Mouse (Mus musculus) large intestine, adult 2 months (tissue): ENCODE measurements around the gene Prdm8. TPM values are rescaled to one million over a fixed set of nuclear protein-coding genes. Genes with fewer than 3 reads are reported as not detected.

Source experiments
- DNase-seq: peaks from one replicate; pipeline ENCODE4 v3.0.0-alpha.2; 2012; ENCODE audit warnings: low read depth, low spot score
- WGBS: fragments of 180-500 bp; shearing (Covaris S2); methylation state at CpG from one replicate; pipeline ENCODE4 v1.1.7; 2018; 5-methylcytosine and 5-hydroxymethylcytosine counted together
- polyA plus RNA-seq: library from polyadenylated mRNA; depleted of rRNA; stranded (reverse); fragments of >200 nt; gene quantifications from 2 replicates; pipeline ENCODE4 v1.2.3, GENCODE M21; 2012

The Prdm8 gene
- polyA plus RNA-seq, 1 experiment, result 0.07 TPM

- WGBS, result 18% methylated on average over 14 of the region's 14 CpGs
- DNase-seq, result no peak
These were observed 16.1 kb downstream of the Prdm8 start for GRCm38 (mm10) chr5:98183031-98183595.

DNA sequence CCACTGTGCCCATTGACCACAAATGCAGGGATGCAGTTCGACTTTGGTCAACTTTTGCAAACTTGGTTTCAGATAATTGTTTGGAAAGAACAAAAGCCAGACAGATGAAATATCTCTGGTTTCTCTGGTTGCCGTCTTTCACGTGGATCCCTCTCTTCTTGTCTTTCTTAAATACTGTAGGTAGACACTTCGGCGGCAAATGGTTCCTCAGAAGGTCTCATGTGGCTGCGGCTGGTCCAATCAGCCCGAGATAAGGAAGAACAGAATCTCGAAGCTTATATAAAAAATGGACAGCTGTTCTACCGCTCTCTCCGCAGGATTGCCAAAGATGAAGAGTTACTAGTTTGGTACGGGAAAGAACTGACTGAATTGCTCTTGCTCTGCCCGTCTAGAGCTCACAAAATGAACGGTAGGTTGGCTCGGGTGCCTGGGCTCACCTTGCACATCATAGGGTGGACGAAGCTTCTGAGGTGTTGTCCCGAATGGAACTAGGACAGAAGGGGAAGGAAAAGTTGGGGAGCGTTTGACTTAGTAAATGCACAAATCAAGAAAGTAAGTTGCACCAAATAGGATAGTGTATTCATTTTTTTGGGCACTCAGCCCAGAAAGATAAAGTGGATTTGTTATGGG is 17.4 kb downstream of the Prdm8 start:
- WGBS, result 14% methylated on average over 17 of the region's 17 CpGs
- DNase-seq, result no peak

DNA sequence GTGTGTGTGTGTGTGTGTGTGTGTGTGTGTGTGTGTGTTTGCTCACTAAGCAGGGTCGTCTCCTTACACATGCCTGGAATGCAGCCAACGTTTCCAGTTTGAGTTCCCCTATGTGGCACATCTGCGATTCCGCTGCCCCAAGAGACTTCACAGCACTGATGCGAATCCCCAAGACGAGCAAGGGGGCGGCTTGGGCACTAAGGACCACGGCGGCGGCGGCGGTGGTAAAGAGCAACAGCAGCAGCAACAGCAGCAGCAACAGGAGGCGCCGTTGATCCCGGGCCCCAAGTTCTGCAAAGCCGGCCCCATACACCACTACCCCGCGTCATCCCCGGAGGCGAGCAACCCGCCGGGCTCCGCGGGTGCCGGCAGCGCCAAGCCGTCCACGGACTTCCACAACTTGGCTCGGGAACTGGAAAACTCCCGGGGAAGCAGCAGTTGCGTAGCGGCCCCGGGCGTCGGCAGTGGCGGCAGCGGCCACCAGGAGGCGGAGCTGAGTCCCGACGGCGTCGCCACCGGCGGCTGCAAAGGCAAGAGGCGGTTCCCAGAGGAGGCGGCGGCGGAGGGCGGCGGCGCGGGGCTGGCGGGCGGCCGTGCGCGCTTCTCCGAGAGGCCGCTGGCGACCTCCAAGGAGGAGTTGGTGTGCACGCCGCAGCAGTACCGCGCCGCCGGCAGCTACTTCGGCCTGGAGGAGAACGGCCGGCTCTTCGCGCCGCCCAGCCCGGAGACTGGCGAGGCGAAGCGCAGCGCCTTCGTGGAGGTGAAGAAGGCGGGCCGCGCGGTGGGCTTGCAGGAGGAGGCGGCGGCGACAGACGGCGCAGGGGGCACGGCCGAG is 18.2 kb downstream of the Prdm8 start:
- 1% methylated on average over 89 of the region's 89 CpGs for WGBS
- peak; percentile 22 for DNase-seq

DNA sequence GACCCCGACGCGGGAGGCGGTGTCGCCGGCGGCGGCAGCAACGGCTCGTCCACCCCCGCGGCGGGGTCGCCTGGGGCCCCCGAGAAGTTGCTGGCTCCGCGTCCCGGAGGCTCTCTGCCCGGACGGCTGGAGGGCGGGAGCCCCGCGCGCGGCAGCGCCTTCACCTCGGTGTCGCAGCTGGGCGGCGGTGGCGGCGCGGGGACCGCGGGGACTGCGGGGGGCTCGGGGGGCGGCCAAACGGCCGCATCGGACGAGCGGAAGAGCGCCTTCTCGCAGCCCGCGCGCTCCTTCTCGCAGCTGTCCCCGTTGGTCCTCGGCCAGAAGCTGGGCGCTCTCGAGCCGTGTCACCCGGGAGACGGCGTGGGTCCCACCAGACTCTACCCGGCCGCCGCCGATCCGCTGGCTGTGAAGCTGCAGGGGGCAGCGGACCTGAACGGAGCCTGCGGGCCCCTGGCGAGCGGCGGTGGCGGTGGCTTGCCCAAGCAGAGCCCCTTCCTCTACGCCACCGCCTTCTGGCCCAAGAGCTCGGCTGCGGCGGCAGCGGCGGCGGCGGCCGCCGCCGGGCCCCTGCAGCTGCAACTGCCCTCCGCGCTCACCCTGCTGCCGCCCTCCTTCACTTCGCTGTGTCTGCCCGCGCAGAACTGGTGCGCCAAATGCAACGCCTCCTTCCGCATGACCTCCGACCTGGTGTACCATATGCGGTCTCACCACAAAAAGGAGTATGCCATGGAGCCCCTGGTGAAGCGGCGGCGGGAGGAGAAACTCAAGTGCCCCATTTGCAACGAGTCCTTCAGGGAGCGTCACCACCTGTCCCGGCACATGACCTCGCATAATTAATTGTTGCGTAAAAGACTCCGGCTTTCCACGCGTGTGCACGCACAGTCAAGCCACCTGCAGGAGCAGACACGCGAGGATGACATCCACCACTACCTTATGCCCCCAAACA is 19.1 kb downstream of the Prdm8 start:
- 2% methylated on average over 103 of the region's 106 CpGs for WGBS
- DNase-seq, result no peak

GRCm38 (mm10) chr5:98189181-98190180 is 22.5 kb downstream of the Prdm8 start:
- no peak for DNase-seq

DNA sequence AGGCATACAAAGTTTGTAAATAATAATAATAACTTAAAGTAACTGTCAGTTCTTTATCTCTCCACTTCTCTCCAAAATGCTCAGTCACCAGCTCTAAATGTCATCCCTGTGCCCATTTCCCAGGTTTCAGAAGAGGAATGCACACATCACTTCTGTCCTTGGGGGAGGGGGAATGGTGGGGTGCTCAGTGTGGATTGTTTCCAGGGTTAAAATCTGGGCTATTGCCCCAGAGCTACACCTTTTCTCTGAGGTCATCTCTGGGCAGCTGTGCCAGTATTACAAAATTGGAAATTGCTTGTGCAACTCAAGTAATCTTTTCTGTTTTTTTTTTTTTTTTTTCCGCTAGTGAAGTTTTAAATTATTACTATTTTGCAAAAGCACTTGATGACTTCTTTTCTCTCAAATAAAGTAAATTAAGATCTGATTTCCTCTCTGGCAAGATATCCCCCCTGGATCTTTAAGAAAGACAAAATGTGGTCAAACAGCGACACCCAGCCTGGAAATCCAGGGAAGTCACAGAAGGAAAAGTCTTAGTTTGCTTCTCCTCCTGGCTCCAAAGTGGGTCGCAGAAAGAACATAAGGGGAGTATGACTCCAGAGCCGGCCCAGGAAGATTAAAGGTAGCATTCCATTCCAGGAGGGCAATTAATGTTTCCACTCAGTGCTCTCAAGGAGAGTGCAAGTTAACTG is 25.4 kb downstream of the Prdm8 start:
- DNase-seq, result no peak
- WGBS, result 36% methylated on average over 4 of the region's 4 CpGs

More at GRCm38 (mm10) chr5:98189181-98190180, 22.5 kb downstream of the Prdm8 start:
- WGBS, result 4% methylated on average over 31 of the region's 31 CpGs

DNA sequence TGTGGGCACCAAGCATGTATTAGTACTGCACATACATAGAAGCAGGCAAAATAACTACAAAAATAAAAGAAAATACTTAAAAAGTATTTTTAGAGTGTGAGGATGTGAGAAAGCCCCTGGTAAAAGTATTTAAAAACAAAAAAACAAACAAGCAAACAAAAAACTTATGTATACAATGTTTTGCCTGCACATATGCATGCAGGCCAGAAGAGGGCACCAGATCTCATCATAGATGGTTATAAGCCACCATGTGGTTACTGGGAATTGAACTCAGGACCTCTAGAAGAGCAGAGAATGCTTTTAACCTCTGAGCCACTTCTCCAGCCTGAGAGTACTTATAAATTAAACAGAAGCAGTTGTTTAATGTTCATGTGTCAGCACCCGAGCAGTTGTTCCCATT is 28.0 kb downstream of the Prdm8 start:
- 78% methylated on average over 1 of the region's 1 CpGs for WGBS
- no peak for DNase-seq

- no peak for DNase-seq
- WGBS, result 17% methylated on average over 7 of the region's 7 CpGs
These were observed 31.6 kb downstream of the Prdm8 start for GRCm38 (mm10) chr5:98198412-98199218.

DNA sequence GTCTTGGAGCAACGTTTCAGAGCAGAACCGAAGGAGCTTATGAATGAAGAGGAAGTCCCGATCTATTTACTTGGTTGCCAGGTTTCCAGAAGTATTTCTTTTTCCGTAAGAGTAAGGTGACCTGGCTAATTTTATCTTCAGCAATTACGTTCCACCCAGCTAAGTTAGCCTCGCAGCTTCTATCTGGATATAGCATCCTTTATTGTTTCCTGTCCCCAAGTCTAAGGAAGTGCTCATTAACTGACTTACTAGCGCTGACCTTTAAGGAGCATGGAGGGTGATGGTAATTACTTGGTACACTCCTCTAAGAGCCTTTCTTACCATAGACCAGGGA is 32.2 kb downstream of the Prdm8 start:
- WGBS, result 12% methylated on average over 7 of the region's 7 CpGs
- DNase-seq, result no peak

DNA sequence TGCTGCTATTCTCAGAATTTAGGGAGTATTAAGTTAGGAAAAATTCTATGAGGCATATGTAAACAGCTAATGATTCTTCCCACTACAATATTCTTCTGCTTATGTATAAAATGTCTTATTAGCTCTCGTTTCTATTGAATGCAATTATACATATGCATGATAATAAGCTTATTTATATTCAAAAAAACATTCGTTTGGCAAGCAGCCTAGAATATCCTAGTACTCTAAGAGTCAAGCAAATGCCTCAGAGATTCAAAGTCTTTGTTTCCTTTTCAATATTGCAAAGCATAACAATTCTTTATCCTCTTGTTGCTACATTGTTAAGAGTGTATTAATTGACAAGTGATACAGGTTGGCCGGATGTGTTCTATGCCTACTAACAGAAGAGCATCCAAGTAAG is 34.6 kb downstream of the Prdm8 start:
- WGBS, result 67% methylated on average over 3 of the region's 3 CpGs
- no peak for DNase-seq

DNA sequence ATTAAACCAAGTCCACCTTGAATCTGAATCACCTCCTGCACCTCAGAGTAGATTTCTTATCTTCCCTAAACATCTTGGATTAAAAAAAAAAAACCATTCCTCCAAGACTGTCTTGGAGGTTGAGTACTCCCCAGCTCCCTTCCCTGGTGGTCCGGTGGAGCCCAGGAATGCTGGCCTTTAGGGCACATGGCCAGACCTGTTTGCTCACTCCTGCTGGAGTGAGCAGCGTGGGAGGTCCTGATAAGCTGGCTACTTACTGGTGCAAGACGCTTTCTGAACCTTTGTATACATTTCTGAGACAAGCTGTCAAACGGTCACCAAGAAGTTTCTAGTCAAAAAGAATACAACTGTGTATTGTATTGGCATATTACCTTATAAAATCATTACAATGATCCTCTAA is 36.0 kb downstream of the Prdm8 start:
- 21% methylated on average over 4 of the region's 4 CpGs for WGBS
- no peak for DNase-seq

- 70% methylated on average over 4 of the region's 4 CpGs for WGBS
- DNase-seq, result no peak
These were observed 45.5 kb downstream of the Prdm8 start for GRCm38 (mm10) chr5:98212501-98212900.

DNA sequence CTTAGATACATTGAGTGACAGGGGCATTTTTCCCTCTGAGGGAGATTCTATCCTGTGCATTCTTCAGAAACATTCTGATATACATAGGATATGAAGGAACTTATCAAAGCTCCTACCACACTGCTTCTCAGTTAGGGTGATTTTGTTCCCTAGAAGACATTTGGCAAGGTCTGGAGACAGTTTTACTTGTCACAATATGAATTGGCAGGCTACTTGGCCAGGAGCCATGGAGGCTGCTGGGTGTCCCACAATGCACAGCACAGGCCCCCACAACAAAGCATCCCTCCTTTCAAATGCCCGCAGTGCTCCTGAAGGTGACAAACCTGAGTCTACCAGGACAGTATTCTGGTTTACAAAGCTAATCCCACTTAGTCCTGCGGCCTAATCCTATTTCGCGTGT is 55.0 kb downstream of the Prdm8 start:
- 71% methylated on average over 4 of the region's 4 CpGs for WGBS
- no peak for DNase-seq

- no peak for DNase-seq
- WGBS, result 85% methylated on average over 2 of the region's 2 CpGs
These were observed 59.7 kb downstream of the Prdm8 start for GRCm38 (mm10) chr5:98226710-98227109.

DNA sequence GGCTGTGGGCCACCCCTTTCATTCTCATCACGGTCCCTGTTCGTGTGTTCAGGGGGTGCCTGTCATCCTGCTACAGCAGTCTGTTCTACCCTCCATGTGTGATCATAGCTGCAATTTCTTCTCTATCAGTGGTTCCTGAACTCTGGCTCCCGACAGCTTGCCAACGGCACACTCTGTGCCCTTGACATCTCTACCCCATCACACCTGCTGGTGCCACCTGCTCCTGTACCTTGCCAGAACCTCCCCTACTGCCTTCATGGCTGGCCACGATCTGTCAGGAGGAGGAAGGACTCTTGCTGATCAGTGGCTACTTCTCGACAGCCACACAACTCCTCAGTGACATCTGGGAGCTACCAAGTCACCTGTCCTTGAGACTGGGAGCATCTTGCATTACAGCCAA is 62.5 kb downstream of the Prdm8 start:
- no peak for DNase-seq
- WGBS, result 70% methylated on average over 6 of the region's 6 CpGs

DNA sequence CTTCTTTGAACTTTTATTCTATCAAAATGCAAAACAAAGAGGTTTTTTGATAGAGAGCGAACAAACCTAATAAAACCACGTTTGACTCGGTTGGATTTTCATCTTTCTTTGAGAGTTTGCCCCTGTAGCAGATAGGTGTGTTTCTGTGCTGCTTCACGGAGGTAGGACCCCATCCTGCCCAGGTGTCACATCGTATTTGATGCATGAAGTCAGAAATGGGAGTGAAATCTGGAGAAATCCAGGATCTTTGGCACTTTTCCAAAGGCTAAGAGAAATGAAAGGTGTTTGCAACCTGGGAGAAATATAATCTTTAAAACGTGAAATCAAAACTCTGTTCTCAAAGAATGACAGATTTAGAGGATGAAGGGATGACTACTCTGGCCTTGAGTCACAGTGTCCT is 71.5 kb downstream of the Prdm8 start:
- 66% methylated on average over 6 of the region's 6 CpGs for WGBS
- no peak for DNase-seq
